Mouse (Mus musculus): ENCODE measurements at regions not wholly inside any gene's neighbourhood (a gene's known extent, or its start where the extent isn't known, plus 50 kb on each side); places are given as distances from the start of the nearest gene placed in this dataset.
"Not testable (repeated sequence)": the region's sequence is repeated elsewhere in the genome, so short reads cannot be mapped to it uniquely, and the experiment has no call there.

DNA sequence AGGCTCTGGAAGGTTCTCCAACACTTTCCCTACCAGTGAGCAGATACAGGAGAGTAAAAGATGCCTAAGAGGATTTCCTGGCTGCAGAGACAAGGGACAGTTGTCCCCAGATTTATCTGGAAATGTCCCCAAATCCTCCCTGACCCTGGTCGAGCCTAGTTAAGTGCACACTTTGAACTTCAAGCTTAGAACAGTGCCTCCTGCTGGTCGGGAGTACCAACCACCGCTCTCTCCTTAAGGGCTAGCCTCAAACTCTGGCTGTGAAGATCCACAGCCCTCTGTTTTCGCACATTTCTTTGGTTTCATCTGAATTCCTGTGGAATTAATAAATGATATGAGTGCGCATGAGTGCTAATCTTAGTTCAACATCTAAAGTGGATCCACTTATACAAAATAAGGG lies 146.1 kb upstream of the Sfswap start:
- DNase-seq: no peak

DNA sequence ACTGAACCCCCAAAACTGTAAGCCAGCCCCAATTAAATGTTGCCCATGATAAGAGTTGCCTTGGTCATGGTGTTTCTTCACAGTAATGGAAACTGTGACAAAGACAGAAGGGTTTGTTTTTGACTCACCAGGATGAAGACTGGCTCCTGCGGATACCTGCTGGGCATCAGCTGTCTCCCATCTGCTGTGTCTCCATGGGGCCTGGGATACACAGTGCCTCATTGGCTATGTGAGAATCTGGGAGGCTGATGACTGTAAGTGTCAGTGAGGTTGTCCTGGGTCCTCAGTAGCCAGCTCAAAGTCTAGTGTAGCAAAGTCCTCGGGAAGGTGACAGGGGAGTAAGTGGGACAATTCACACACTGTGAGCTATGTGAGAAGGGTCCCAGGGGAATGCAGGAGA lies 139.5 kb upstream of the Sfswap start:
- peak; percentile 89 to 90 for DNase-seq

DNA sequence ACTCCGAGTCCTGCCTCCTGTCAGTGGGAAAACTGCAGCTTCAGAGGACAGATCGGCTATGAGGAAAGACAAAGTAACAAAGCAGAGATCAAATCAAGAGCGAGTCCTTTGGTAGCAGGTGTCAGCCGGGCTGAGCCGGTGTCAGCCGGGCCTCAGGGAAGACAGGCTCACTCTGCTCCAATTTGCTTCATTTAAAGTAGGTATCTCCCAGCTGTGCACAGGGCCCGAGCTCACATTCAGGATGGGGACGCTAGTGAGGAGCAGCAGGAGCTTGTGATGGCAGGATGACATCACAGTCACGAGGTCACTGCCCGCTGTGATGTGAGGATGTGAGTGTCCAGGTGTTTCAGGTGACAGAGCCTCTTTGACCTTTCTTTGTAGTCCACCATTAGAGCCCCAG lies 137.8 kb upstream of the Sfswap start:
- DNase-seq: peak in 1 of 2 experiments; percentile 34

DNA sequence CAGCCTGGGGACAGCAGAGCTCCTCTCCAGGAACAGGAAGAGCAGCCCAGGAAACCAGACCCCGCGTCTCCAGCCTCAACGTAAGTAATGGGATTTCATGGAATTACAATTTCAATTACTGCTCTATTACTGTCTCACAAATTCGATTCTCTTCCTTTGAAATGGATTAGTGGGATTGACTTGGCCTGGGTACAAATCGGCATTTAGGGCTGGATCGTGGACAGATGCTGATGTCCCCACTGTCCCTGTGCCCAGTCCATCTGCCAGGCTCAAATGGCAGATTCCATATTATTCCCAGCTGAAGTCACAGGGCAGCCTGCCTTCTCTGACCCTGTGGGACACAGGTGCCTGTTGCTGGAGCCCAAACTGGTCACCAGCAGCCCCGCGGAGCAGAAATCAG lies 136.0 kb upstream of the Sfswap start:
- DNase-seq: peak in 1 of 2 experiments; percentile 23

DNA sequence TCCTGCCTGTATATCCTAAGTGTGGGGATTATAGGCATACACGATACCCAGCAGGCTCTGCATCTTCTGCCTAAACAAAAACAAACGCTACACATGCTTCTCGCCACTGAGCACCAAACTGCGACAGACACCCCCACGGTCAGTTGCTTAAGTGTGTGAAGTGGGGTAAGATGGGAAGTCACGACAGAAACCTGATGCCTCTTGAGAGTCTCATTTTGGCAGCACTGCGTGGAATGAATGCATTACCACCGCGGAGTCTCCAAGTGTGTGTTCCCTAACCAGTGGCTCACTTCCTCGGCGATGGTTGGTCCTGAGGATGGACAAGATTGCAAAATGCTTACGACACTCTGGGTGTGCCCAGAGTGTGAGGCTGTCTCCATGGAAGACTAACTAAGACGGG lies 133.8 kb upstream of the Sfswap start:
- no peak for DNase-seq

DNA sequence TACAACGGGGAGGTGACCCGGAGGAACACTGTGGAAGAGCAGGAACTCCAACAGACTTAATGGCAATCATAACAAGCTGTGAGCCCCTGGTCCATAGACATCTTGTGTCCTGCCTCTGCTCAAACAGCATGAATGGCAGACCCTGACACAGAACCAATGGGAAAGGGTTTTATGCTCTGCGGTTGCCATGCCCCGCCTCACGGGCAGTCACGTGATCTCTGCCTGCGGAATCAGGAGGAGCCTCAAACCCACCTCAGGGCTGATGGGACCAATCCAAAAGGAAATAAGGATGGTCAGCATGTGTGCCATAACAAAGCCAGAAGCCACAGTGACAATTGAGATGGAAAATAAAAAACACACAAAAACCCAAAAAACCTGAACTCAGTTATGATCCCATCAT lies 120.2 kb upstream of the Sfswap start:
- DNase-seq: no peak

DNA sequence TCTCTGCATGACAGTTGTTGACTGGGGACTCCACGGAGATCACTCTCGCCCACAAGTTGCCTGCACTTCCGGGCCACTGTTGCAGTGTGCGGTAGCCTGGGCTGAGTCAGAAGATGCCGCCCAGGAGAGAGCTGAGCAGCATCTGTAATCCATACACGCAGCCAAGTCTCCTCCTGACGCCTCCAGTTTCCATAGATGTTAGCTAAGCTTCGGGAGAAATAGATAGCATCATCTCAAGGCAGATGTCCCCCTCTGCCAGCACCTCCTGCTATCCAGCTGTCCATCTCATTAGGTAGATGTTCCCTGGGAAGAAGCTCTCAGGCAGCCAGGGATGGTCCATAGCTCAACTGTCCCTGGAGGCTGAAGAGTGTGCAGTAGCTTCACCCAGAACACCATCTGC lies 116.0 kb upstream of the Sfswap start:
- no peak for DNase-seq

DNA sequence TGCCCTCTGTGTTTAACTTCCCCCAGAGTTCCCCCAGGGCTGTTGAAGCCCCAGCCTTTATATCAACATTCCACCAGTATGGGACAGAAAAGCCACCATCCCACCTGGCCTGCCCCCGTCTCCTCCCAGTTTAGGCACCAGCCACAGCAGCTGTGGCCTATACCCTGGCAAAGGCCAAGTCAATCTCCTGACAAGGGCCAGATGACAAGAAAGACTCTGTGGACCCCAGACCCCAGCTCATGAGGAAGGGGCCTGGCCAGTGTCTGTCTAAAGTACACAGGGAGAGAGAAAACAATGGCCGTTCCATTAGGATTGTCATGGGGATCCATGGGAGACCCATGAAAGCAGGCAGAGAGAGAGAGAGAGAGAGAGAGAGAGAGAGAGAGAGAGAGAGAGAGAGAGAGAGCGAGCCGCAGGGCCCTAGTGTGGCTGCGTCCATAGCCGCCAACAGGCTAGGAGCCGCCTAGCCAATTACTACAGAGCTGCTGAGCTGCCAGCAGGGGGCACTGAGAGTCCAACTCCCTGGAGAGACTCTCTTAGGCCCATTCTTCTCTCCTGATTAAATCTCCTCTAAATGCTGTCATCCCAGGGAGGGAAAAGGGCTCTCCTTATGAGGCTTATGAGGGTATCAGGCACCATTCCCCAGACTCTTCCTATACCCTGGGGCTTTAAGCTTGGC lies 114.9 kb upstream of the Sfswap start:
- peak in 1 of 2 experiments; percentile 19 for DNase-seq

DNA sequence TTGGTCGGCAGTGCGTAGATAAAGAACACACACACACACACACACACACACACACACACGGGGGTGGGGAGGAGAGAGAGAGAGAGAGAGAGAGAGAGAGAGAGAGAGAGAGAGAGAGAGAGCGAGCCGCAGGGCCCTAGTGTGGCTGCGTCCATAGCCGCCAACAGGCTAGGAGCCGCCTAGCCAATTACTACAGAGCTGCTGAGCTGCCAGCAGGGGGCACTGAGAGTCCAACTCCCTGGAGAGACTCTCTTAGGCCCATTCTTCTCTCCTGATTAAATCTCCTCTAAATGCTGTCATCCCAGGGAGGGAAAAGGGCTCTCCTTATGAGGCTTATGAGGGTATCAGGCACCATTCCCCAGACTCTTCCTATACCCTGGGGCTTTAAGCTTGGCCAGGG lies 114.3 kb upstream of the Sfswap start:
- not testable (repeated sequence) for DNase-seq

DNA sequence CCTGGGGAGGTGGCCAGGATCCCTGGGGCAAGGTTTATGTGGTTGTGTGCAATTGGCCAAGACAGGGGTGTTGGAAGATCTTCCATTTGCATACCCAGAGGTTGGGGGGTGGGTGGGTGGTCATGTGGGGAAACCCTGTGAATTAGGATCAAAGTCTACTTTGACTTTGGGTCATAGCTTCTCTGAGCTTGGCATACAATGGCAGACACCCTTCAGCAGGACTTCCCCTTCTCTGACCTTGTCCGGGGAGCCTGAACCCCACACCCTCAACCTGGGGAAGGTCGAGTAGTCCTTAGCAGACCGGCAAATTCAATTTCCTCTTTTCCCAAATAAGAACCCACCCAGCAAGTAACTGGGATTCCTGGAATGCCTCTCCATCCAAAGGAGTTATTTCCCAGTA lies 113.7 kb upstream of the Sfswap start:
- no peak for DNase-seq

DNA sequence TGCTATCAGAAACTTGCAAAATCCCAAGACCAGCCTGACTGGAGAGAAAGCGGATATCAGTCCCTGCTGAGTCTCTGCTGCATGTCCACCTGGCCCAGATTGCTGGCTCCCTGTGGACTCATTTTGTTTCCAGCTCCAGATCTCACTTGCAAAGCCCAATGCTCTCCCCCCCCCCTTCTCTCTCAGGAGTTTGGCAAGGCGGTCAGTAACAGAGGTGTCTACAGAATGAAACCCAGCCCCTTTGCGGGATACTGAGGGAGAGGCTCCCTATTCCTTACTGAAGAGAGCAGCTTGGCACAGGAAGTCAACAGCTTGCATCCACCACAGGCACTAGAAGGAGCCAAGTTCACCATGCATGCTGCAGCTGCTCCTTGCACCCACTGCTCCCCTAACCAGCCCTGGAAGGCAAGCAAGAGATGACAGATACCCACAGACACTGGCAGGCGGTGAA lies 110.1 kb upstream of the Sfswap start:
- peak; percentile 85 to 88 for DNase-seq

DNA sequence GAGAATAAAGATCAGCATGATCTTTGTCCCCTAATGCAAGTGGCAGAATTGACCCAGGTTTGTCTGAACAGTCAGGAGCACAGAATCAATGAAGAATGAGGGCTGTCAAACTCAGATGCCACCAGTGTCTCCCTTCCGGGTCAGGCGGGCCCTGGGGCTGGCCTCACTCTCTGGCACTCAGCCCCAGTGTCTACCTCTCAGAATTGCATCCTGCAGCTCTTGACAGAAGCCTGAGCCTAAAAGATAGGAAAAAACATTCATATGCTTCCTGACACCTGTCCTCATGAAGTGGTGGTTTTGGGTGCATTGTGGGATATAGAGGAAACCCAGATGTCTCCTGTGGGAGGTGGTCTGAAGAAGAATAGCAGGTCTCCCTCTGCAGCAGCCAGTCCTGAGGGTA lies 107.9 kb upstream of the Sfswap start:
- DNase-seq: peak; percentile 52 to 53

DNA sequence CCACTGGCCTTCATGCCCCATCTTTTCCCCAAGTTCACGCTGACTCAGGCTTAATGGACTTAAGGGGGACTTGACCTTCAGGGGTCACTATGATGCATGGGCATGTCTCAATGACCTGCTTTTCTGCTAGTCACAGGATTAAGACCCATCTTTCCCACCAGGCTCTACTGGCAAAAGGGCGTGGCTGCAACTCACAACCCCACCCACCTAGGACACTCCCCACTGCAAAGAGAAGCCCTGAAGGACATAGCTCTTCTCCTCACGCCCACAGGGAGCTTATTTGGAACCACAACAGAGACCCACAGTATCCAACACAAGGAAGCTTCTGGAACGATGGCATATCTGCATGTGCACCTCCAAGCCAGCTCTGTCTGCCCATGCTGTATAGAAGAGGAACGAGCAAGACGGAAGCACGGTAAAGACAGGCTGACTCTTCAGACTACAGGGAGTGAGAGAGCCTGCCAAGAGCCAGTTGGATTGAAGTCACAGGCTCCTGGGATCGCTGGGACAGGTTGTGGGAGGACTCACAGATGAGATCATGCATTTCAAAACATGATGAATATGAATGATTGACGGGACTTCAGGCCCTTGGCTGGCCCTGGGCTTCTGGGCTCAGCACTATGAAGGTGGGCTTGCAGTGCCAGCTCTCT lies 107.3 kb upstream of the Sfswap start:
- DNase-seq: peak; percentile 82 to 83

DNA sequence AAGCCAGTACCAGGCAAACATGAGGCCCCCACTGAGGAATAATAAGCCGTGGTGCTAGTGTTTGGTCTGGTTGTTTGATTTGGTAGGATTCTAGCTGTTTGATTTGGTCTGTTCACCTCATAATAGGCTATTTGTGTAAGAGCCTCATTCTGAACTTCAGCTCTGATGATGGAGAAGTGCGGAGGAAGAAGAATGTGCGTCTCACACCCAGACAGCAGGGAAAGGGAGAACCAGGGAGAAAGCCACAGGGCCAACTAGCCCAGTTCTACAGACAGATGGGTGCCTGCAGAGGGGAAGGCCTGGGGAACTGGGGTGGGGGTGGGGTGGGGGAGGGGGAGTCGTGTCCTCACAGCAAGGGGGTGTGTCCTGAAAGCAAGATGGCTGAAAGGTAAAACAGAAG lies 106.6 kb upstream of the Sfswap start:
- DNase-seq: peak; percentile 32 to 46

DNA sequence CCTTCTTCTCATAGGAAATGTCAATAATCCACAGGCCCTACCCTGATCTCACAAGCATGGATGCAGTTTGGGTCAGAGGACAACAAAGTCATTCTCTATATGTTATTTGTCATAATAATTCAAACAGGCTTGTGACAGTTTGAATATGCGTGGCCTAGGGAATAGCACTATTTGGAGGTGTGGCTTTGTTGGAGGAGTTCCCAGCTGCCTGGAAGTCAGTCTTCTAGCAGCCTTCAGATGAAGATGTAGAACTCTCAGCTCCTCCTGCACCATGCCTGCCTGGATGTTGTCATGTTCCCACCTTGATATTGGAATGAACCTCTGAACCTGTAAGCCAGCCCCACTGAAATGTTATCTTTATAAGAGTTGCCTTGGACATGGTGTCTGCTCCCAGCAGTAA lies 103.7 kb upstream of the Sfswap start:
- DNase-seq: peak in 1 of 2 experiments; percentile 51

DNA sequence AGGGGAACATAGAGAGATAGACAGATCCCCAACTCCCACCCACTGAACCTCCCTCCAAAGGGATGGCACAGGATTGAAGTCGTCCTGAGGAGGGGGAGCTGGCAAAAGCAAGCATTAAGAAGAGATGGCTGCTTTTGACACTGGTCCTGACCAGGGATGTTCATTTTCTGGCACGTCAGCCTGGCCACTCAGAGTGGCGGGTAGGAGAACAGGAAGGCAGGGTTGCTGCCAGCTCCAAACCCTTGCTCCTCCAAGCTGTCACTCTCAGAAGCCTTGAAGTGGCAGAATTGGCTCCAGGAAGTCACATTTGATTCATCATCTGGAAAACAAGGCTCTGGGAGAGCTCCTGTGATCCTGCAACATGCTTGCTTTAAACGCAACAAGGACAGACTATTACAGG lies 94.8 kb upstream of the Sfswap start:
- peak; percentile 50 to 59 for DNase-seq

DNA sequence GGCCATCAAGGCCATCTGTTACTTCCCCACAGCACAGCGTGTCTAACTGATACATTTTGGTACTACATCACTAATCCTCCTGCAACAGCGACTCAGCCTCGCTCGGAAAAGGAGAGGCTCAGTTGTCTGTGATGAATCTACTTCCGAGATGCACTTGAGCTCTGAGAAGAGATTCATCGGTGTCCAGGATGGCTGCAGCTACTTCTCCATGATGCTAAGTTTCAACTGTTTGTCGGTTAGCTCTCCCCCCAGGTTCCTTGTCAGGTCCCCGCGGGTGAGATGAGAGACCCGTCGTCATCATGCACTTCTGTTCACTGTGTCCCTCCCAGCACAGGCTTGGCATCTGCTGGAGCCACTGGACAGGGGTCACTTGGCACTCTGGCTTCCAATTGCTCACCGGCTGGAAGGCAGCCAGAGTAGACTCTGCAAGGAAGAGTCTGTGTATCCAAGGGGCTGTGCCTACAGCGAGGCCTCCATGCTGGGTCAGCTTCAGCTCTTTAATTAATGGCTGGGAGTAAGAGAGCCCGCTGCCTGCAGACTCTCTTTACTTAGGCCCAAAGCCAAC lies 91.5 kb upstream of the Sfswap start:
- peak; percentile 59 to 62 for DNase-seq

DNA sequence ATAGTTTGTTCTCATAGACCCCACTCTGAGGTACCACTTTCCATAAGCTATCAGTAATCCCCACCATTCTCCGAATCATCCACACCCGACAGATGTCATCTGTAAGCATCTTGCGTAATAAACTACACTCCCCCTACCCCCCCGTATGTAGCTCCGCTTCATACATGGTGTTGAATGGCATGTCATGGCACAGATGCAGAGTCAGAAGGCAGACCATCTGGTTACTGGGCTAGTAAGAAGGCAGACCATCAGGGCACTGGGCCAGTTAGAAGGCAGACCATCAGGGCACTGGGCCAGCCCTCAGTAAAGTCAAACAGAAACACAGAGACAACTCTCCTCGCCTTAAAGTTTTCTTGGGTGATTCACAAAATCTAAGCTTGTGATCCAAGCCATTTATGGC lies 88.9 kb upstream of the Sfswap start:
- DNase-seq: peak in 1 of 2 experiments; percentile 41

DNA sequence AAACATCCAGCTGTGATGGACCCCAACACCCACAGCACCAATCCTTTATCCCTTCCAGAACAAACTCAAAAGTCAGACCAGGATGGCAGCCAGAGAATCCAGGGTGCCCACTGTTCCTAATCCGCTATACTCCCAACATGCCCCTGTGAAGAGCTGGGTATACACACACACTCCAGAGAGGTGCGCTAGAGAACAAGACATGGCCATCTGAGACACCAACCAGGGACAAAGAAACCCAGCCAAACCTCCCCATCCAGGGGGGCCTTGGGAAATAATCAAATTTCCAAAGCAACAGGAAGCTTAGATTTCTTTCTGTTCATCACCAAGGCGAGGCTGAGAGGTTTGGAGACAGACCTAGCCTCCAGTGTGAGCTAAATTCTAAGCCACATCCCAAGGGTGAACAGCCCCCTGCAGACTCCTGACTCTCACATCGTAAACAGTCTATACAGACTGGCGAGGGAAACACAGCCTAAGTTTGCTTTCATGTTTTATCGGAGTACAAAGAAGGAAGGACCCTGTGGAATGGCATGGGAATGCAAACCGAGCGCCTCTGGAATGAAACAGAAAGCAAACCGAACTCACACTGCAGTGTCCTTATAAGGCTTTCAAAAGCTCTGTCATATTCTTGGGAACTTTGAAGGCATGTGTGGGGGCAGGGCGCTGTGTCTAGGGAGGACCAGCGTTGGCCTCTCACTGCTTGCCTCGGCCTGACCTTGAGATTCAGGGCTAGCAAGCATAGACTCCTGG lies 85.9 kb upstream of the Sfswap start:
- no peak for DNase-seq

DNA sequence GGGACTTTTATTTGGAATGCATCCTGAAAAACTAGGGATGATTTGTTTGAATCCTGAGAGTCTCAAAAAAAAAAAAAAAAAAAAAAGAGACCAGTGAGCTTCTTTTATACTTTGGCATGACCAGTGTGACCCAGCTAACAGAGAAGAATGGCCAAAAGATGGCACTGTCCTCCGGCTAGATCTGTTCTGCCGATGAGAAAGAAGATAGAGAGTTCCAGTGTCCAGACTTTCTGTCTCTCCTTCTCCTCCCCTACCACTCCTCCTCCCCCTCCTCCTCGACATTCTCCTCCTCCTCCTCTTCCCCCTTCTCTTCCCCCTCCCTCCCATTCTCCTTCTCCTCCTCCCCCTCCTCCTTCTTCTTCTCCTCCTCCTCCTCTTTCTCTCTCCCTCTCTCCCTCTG lies 84.6 kb upstream of the Sfswap start:
- peak; percentile 39 to 73 for DNase-seq

DNA sequence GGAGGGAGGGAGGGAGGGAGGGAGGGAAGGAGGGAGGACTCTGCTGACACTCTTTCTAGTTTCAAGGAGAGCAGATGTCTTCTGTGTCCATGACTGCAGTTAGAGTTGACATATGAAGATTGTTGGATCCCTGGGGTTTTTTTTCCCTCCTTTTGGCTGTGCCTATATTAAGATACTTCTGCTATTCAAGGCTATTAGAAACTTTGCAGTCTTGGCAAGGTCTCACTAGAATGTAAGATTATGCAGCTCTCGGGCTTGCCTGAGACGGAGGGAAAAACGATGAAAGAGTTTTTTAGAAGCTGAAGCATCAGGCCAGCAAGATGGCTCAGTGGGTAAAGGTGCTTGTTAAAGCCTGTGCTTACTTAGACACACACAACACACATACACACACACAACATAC lies 83.5 kb upstream of the Sfswap start:
- DNase-seq: no peak

DNA sequence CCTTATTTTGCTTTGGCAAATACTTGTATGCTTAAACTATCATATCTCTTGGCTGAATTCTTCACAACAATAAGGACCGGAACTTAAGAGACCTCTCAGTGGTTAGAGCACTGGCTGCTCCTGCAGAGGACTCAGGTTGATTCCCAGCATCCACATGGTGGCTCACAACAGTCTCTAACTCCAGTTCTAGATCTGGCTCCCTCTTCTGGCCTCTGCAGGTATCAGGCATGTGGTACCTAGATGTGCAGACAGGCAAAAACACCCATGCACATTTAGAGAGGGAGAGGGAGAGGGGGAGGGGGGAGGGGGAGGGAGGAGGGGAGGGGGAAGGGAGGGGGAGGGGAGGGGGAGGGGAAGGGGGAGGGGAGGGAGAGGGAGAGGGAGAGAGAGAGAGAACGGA lies 80.0 kb upstream of the Sfswap start:
- no peak for DNase-seq

DNA sequence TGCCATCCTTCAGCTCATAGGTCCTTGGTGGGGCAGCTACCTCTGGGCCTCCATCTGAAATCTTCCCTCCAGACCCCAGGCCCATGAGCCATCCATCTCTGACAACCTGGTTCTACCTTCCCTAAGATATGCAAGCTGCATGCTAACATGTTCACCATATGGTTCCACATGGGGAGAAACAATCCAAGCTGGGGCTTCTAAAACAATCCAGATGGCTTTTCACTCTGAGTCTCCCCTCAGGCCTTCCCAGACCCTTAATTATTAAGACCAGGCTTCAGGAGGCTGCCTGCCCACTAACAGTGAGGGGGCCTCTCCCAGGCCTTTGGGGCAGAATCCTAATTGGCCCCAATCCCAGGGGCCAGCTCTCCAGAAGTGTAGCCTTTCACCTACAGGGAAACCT lies 71.1 kb upstream of the Sfswap start:
- DNase-seq: no peak

DNA sequence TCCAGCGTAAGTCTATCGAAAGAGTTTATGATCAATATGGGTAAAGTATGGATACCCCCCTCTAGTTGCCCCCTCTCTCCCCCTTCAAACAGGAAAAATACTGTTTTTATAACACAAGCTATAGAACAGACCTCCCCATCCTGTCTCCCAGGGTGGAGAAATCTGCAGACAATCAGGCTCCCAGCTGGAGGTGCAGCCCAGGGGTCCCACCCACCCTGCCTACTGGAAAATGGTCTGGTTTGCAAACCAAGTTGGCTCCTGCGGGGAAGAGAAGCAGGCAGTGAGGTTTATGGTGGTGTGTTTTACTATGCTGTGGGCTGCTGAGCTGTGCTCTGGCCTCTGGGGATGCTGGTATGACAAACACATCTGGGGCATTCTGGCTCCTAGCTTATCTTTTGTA lies 70.7 kb upstream of the Sfswap start:
- DNase-seq: no peak

Data from cerebellum, postnatal 25 days (tissue).